Mouse (Mus musculus) lung, postnatal 0 days (tissue): ENCODE measurements at regions not wholly inside any gene's neighbourhood (a gene's known extent, or its start where the extent isn't known, plus 50 kb on each side); places are given as distances from the start of the nearest gene placed in this dataset.

Source experiments
- CTCF ChIP-seq: IDR thresholded peaks from 2 replicates; pipeline ENCODE4 v1.5.1; 2016; ENCODE audit warnings: antibody characterized with exemption, mild to moderate bottlenecking
- EP300 ChIP-seq: IDR thresholded peaks from 2 replicates; pipeline ENCODE4 v1.6.1; 2016; ENCODE audit warnings: antibody characterized with exemption, mild to moderate bottlenecking, control low read depth

DNA sequence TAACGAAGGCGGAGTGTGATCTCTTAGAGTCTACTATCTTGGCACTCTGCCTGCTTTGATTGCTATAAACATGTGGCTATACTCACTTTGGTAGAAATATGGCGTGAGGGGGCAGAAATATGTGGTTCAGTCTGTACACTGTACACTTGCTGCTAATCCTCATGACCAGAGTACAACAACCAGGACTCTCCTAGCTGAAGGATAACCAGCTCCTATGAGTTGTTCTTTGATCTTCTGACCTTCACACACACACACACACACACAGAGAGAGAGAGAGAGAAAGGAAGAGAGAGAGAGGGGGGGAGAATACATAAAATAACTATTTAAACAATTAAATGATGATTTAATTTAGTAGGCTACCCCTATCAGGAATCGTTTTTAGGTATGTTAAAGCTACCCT, 158.9 kb upstream of the Asb5 start:
- TF ChIP-seq CTCF (no peak), EP300 (no peak)
